Mouse (Mus musculus): ENCODE measurements around the gene Csta1. TPM values are rescaled to one million over a fixed set of nuclear protein-coding genes. Genes with fewer than 3 reads are reported as not detected.

Csta1 gene
- polyA plus RNA-seq, 1 experiment from 2014 or later, result not detected

DNA sequence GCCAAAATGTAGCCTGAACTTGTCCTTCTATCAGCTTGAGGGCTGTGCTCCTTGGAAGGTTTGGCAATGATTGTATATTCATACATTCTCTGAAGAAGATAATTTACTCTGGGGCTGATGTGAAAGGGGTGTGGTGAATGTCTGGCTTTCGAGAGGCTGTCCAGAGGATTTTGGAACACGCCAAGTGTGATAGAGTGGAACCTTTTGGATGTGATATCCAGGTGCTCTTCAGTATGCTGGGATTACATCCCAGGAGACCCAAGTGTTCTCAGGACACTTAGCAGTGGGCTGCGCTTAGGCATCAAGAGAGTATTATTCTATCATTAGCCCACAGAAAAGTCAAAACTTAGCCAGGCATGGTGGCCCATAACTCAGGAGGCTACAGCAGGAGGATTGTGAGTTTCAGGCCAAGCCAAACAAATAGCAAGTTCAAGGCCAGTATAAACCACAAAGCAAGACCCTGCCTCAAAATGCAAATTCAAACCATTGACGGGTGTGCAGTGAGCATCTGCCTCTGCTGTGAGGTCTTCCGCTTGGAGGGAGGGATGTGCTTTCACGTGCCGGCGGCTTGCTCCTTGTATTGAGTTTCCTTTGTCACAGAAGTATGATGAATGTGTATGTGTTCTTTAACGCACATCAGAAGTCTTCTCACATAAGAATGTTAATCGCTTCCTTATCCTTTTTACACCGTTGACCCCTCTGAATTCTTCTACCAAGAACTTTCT is 40.1 kb downstream of the Csta1 start:
- Histone ChIP-seq H3K27me3 (no peaks in the 10 kb centered on the region), H3K27ac (no peak overlapping the region), H3K9ac (no peak overlapping the region), H3K4me1 (no peaks in the 10 kb centered on the region), H3K4me3 (no peak overlapping the region), H3K36me3 (ENCODE audit: poor library complexity, severe bottlenecking) (peaks cover 33% of the 10 kb centered on the region), H3K4me2 (no peak overlapping the region), H3K9me3 (replicated peaks) (no peaks in the 10 kb centered on the region)
- WGBS, result 87% methylated on average over 11 of the region's 11 CpGs
- no peak for ATAC-seq

DNA sequence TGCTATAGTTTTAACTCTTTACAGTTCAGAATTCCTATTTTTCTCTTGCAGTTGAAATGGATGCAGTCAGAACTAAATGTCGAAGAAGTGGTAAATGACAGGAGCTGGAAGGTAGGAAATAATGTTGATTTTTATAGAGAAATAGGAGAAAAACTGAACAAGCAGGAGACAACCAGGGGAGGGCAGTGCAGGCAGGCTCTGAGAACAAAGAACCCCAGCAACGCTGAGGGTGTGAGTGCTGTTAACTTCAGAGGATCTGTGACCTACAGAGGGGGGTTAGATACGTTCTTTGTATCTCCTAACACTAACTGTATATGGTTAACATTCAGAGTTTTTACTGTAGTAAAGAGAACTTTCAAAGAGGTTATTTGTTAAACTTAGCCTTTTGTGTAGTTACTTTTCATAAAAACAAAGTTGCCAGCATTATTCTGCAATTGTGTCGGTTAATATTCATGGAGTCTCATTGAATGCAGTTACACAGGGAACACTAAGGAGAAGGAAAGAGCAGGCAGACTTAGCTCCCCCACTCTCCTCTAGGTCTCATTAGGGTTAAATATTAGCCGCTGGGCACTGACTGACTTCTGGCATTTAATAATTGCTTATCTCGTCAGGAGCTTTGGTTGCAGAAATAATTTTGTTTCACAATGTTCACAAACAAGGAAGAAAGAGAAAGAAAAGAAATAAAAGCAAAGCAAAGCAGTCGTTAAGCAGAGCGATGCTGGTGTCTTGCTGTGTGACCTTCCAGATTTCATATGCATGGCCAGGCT is 41.0 kb downstream of the Csta1 start:
- no peak overlapping the region for H3K4me2 ChIP-seq
- no peak overlapping the region for H3K9ac ChIP-seq
- no peaks in the 10 kb centered on the region for H3K27me3 ChIP-seq
- H3K36me3 ChIP-seq (ENCODE audit: poor library complexity, severe bottlenecking), result peaks cover 40% of the 10 kb centered on the region
- no peak for ATAC-seq
- no peak overlapping the region for H3K27ac ChIP-seq
- no peaks in the 10 kb centered on the region for H3K9me3 ChIP-seq (replicated peaks)
- 65% methylated on average over 8 of the region's 8 CpGs for WGBS
- no peaks in the 10 kb centered on the region for H3K4me1 ChIP-seq
- no peak overlapping the region for H3K4me3 ChIP-seq

DNA sequence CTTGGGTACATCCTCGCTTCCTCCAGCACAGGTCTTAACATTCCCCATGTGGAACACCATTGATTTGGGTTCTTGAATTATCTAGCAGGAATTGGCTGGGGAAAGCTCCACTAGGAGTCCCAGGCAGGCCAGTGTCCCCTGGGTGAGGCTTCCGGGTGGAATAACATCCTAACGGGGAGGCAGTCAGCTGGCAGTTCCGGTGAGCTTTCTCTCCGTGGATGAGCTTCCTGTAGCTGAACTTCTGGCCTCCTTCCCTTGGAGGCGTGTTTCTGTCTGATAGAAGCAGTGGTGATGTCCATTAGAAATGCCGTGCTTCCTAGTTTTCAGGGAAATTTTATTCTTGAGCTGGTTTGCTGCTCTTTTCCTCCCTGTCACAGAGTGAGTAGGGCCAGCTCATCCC is 42.0 kb downstream of the Csta1 start:
- Histone ChIP-seq H3K4me3 (no peak overlapping the region), H3K27ac (no peak overlapping the region), H3K27me3 (no peaks in the 10 kb centered on the region), H3K4me2 (no peak overlapping the region), H3K9ac (no peak overlapping the region), H3K9me3 (replicated peaks) (no peaks in the 10 kb centered on the region), H3K4me1 (no peaks in the 10 kb centered on the region), H3K36me3 (ENCODE audit: poor library complexity, severe bottlenecking) (peaks cover 40% of the 10 kb centered on the region)
- WGBS, result 90% methylated on average over 7 of the region's 7 CpGs
- no peak for ATAC-seq

DNA sequence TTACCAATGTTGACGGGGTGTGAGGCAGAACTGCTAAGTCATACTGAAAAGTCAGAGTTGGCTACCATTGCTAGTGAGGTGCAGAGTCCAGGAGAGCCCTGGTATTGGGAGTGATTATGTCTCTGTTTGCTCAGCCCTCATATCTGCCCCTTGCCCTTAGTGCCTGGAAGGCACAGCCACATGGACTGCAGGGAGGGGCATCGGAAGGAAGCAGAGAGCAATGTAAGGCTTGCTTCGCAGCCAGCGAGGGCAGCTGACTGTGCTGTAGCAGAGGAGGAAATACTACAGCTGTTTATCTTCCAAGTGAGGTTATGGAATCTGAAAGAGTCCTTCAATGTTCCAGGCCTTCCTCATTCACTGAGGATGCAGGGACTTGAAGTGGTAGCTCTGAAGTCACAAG is 43.2 kb downstream of the Csta1 start:
- Histone ChIP-seq H3K4me3 (no peak overlapping the region), H3K27me3 (no peaks in the 10 kb centered on the region), H3K36me3 (ENCODE audit: poor library complexity, severe bottlenecking) (peaks cover 50% of the 10 kb centered on the region), H3K4me1 (no peaks in the 10 kb centered on the region), H3K9me3 (replicated peaks) (no peaks in the 10 kb centered on the region), H3K9ac (no peak overlapping the region), H3K4me2 (no peak overlapping the region), H3K27ac (no peak overlapping the region)
- WGBS, result 95% methylated on average over 4 of the region's 4 CpGs
- no peak for ATAC-seq

DNA sequence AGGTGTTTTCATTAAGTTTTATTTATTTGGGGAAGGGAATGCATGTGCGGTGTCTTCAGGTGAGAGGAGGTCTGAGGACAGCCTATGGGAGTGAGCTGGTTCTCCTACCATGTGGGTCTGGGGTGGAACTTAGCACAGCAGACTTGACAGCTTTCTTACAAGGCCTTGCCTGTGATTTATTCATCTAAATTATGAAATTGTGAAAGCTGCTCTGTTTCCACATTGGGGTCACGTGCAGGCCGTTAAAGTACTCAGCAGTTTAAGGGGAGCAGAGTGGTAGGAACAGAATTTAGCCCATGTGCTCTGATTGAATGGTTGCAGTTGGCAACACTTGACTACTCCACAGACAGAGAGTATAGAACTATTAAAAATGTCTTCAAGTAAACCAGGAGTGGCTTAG is 51.1 kb downstream of the Csta1 start:
- ATAC-seq, result no peak
- no peak overlapping the region for H3K9ac ChIP-seq
- no peaks in the 10 kb centered on the region for H3K27me3 ChIP-seq
- no peak overlapping the region for H3K4me2 ChIP-seq
- peaks cover 12% of the 10 kb centered on the region for H3K36me3 ChIP-seq (ENCODE audit: poor library complexity, severe bottlenecking)
- H3K9me3 ChIP-seq (replicated peaks), result no peaks in the 10 kb centered on the region
- 97% methylated on average over 3 of the region's 3 CpGs for WGBS
- no peaks in the 10 kb centered on the region for H3K4me1 ChIP-seq
- no peak overlapping the region for H3K27ac ChIP-seq
- H3K4me3 ChIP-seq, result no peak overlapping the region

DNA sequence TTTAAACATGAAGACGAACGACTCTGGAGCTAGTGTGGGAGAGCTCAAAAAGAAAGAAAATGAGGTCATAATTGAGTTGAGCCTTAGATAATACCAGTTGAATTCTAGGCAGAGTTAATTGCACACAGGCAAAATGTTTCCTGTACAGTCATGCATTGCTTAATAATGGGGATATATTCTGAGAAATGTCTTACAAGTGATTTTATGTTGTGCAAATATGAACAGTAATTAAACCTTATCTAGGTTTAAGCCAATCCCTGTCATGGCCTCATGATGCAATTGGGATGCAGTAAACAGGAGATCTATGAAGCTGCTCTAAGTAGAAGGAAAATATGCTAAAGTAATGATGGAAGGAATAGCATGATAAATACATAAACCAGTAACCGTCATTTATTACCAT is 56.3 kb downstream of the Csta1 start:
- no peak for ATAC-seq
- no peaks in the 10 kb centered on the region for H3K27me3 ChIP-seq
- no peak overlapping the region for H3K4me3 ChIP-seq
- H3K4me2 ChIP-seq, result no peak overlapping the region
- no peaks in the 10 kb centered on the region for H3K9me3 ChIP-seq (replicated peaks)
- no peaks in the 10 kb centered on the region for H3K36me3 ChIP-seq (ENCODE audit: poor library complexity, severe bottlenecking)
- peaks cover 11% of the 10 kb centered on the region for H3K4me1 ChIP-seq
- 89% methylated on average over 3 of the region's 3 CpGs for WGBS
- no peak overlapping the region for H3K9ac ChIP-seq
- H3K27ac ChIP-seq, result no peak overlapping the region

DNA sequence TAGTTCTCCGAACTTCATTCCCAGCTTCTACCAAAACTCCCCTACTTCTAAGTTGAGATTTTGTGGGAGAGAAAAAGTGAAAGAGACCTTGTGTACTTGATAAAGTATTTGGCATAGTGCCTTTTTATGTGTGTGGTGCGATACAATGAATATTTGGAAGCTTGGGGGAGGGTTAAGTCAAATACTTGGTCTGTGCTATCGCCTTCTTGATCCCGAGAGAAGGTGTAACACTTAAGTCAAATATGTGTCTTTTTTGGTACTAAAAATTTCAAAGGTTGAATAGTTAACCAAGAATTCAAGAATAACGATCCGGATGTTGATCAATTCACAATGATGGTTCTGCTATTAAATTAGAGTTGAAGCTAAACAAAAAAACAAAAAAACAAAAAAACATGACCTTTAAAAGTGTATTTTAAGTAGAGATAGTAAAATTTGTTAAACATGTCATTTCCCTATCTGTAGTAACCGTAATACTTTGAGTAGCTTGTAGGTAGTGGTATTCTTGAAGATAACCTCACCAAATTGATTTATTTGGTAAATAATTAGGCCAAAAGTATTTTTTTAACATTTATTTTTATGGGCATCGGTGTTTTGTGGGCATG is 58.5 kb downstream of the Csta1 start:
- Histone ChIP-seq H3K36me3 (ENCODE audit: poor library complexity, severe bottlenecking) (no peaks in the 10 kb centered on the region), H3K27me3 (no peaks in the 10 kb centered on the region), H3K4me2 (peak overlapping the region; percentile 84), H3K9me3 (replicated peaks) (no peaks in the 10 kb centered on the region), H3K9ac (peak overlapping the region; percentile 82), H3K4me1 (peaks cover 28% of the 10 kb centered on the region), H3K4me3 (peak overlapping the region; percentile 78), H3K27ac (peak overlapping the region; percentile 98; the same call in 1 of the 2 replicates)
- ATAC-seq, result no peak
- WGBS, result 29% methylated on average over 8 of the region's 8 CpGs

DNA sequence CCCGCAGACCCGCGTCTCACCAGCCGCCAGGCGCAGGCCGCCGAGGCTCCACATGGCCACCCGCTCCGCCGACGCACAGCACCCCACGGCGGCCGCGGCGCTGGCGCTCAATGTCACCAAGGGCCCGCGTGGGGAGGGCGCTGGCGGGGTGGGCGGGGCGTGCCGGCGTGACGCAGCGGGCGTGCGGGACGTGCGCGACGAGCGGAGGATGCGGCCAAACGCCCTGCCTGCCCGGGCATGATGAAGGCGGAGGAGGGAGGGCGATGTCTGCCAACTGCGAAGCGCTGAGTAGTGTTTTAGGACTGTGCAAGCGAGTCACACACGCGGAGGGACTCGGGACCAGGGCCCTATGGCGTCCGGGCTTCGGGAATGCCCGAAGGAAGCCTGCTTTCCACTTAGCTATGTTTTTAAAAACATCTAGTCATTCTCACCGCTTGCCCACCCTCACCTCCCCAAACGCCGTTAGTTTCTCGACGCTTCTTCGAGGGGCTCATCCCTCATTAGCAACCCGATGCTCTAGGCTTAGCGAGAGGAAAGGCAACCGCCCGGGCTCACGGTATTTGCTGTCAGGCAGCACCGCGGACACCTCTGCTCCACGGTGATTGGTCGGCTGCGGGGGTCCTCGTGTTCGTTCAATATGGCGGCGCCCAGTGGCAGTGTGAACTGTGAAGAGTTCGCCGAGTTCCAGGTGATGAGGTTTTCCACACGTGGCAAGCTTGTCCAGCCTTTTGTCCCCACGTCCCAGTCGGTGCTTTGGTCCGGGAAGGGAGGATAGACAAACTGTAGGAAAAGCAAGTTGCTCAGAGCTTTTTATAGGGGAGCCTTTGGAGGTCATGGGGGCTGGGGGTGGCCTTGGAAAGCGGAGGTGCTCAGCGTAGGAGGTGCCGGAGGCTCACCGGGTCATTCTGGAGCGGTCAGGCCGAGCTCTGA is 59.3 kb downstream of the Csta1 start, which contains the start of the genes Fam162a and Ccdc58:
Fam162a (minus strand) TSS at position 145 of the 930 bp plus-strand sequence.
Ccdc58 (plus strand) TSS at position 236 of the 930 bp plus-strand sequence.
- H3K9ac ChIP-seq, result peak within 1 kb of the TSS; percentile 82
- peak within 1 kb of the TSS; percentile 84 for H3K4me2 ChIP-seq
- H3K4me1 ChIP-seq, result peaks cover 28% of the 10 kb centered on the region
- peak within 1 kb of the TSS; percentile 78 for H3K4me3 ChIP-seq
- peak within 1 kb of the TSS; percentile 98 for H3K27ac ChIP-seq
- no peaks in the 10 kb centered on the region for H3K36me3 ChIP-seq (ENCODE audit: poor library complexity, severe bottlenecking)
- WGBS, result under 1% methylated on average over 81 of the region's 81 CpGs
- ATAC-seq, result peak; percentile 97
- no peaks in the 10 kb centered on the region for H3K9me3 ChIP-seq (replicated peaks)
- H3K27me3 ChIP-seq, result no peaks in the 10 kb centered on the region

DNA sequence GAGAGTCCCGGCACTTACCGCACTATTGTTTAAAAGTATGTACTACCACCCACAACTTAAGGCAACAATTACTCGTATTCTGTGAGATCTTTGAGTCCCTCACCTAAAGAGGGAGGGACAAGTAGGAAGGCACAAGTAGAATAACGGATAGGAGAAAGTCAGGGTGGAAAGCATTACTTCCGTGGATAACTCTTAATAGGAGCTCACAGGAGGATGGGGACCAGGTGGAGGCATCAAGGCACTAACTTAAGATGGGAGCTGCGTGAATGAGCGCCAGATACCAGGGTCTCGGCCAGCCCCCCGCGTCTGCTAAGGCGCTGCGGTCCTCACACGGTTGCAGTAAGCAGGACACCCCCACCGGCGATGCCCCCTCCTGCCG is 60.0 kb downstream of the Csta1 start:
- Histone ChIP-seq H3K4me1 (peaks cover 28% of the 10 kb centered on the region), H3K27me3 (no peaks in the 10 kb centered on the region), H3K36me3 (ENCODE audit: poor library complexity, severe bottlenecking) (no peaks in the 10 kb centered on the region), H3K4me2 (peak overlapping the region; percentile 84), H3K9ac (peak overlapping the region; percentile 82), H3K27ac (peak overlapping the region; percentile 98), H3K4me3 (peak overlapping the region; percentile 78), H3K9me3 (replicated peaks) (no peaks in the 10 kb centered on the region)
- no peak for ATAC-seq
- under 1% methylated on average over 13 of the region's 16 CpGs for WGBS

Data from forebrain, embryonic 13.5 days (tissue).